14 mouse cellular contexts compared by ENCODE assay signal in the genomic region with DNA sequence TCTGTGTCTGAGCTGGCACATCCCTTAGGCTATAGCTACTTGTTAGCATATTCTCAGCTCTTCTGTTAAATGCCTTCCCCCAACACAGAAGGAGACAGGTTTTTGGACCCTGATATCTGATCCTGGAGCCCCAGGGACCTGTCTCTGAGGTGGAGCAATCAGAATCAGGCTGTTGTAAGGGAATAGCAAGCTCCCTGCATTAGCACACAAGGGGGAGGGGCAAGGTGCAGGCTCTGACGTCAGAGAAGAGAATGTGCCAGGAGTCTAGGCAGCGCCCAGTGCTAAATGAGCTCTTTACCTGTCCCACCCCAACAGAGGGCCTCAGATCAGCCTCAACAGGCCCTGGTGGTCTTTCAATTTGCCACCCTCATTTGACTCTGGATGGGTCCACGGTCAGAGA. TPM values are rescaled to one million over a fixed set of nuclear protein-coding genes. Genes with fewer than 3 reads are reported as not detected.
DNase-seq lines count a peak whose midpoint lies in the region; ATAC-seq and TF ChIP-seq lines count a peak whose summit lies in the region.
"Had no signal": no experiment of that assay in that cellular context is flagged by ENCODE, and none has a peak within 500 bp of the region (broad histone marks: within the 10 kb centered on the region; RNA-seq: fewer than 3 reads in every experiment).

No protein-coding gene starts in this region.

- peak; percentile 45 for DNase-seq in kidney, adult 18-20 months
- DNase-seq in kidney, adult 11 months, result no peak
- peak; percentile 62 for DNase-seq in brain, embryonic 14.5 days (ENCODE audit: low read depth)
- no peak for DNase-seq in liver, postnatal 0 days
- no peak for DNase-seq in left cerebral cortex, postnatal 4 days
- DNase-seq in layer of hippocampus, adult 18-20 months (ENCODE audit: low spot score in 2 of 2), result no peak
- DNase-seq: cerebellum, adult 9-10 months; gastrocnemius, postnatal 14 days; heart, postnatal 10 days; right cerebral cortex, postnatal 14 days had no signal

- H3K36me3 ChIP-seq in hindbrain, embryonic 13.5 days, result no peaks in the 10 kb centered on the region
- no peaks in the 10 kb centered on the region for H3K36me3 ChIP-seq in midbrain, embryonic 12.5 days
- no peaks in the 10 kb centered on the region for H3K36me3 ChIP-seq in liver, postnatal 0 days (replicated peaks; ENCODE audit: insufficient read depth, low read length)
- H3K36me3 ChIP-seq: lung, embryonic 15.5 days had no signal

- intact Hi-C loops in left cerebral cortex, postnatal 4 days (cut with DNase I), result no loop called here

- TF ChIP-seq POLR2A in brain, embryonic 14.5 days (IDR thresholded peaks at IDR 0.05; ENCODE audit: borderline replicate concordance, extremely low read depth, insufficient read depth, insufficient read length, poor library complexity, severe bottlenecking), result no peak

- WGBS in hindbrain, embryonic 13.5 days, result 50% methylated on average over 3 of the region's 3 CpGs
- WGBS in midbrain, embryonic 12.5 days, result 48% methylated on average over 3 of the region's 3 CpGs
- 57% methylated on average over 3 of the region's 3 CpGs for WGBS in liver, postnatal 0 days (ENCODE audit: insufficient replicate concordance)

- no peak overlapping the region for H3K4me2 ChIP-seq in hindbrain, embryonic 13.5 days
- H3K4me2 ChIP-seq in midbrain, embryonic 12.5 days (replicated peaks), result no peak overlapping the region
- no peak overlapping the region for H3K4me2 ChIP-seq in liver, postnatal 0 days (ENCODE audit: low read depth, low read length)
- H3K4me2 ChIP-seq: lung, embryonic 15.5 days had no signal

- peak overlapping the region; percentile 64 for H3K27ac ChIP-seq in hindbrain, embryonic 13.5 days
- H3K27ac ChIP-seq in midbrain, embryonic 12.5 days (replicated peaks), result peak overlapping the region; percentile 35; the same call in 1 of the 2 replicates
- H3K27ac ChIP-seq in liver, postnatal 0 days (ENCODE audit: low read depth), result no peak overlapping the region
- H3K27ac ChIP-seq: lung, embryonic 15.5 days had no signal

- TF ChIP-seq CTCF in brain, embryonic 14.5 days (IDR thresholded peaks at IDR 0.05; ENCODE audit: borderline replicate concordance, extremely low read depth, insufficient read depth, insufficient read length), result no peak
- TF ChIP-seq CTCF in liver, postnatal 0 days (IDR thresholded peaks at IDR 0.05; ENCODE audit: low read depth), result no peak

- ATAC-seq in hindbrain, embryonic 13.5 days (ENCODE audit: low FRiP score), result no peak
- ATAC-seq in midbrain, embryonic 12.5 days (ENCODE audit: low FRiP score, low read depth), result no peak
- ATAC-seq in liver, postnatal 0 days, result no peak; the same call in 1 of the 2 replicates

- H3K9me3 ChIP-seq in hindbrain, embryonic 13.5 days, result no peaks in the 10 kb centered on the region
- H3K9me3 ChIP-seq in midbrain, embryonic 12.5 days, result no peaks in the 10 kb centered on the region
- no peaks in the 10 kb centered on the region for H3K9me3 ChIP-seq in liver, postnatal 0 days (ENCODE audit: low read length)
- H3K9me3 ChIP-seq: lung, embryonic 15.5 days had no signal

- H3K4me1 ChIP-seq in hindbrain, embryonic 13.5 days (replicated peaks), result peaks cover 74% of the 10 kb centered on the region
- H3K4me1 ChIP-seq in midbrain, embryonic 12.5 days, result peaks cover 67% of the 10 kb centered on the region
- H3K4me1 ChIP-seq in liver, postnatal 0 days (ENCODE audit: insufficient read depth), result peaks cover 12% of the 10 kb centered on the region

- no peaks in the 10 kb centered on the region for H3K27me3 ChIP-seq in hindbrain, embryonic 13.5 days
- H3K27me3 ChIP-seq in midbrain, embryonic 12.5 days, result 0 out of 2 replicates have a peak, but pooled peaks cover 4% of the 10 kb centered on the region
- no peaks in the 10 kb centered on the region for H3K27me3 ChIP-seq in liver, postnatal 0 days (ENCODE audit: insufficient read depth, low read length)
- H3K27me3 ChIP-seq: lung, embryonic 15.5 days had no signal

- no peak overlapping the region for H3K4me3 ChIP-seq in hindbrain, embryonic 13.5 days
- no peak overlapping the region for H3K4me3 ChIP-seq in midbrain, embryonic 12.5 days
- H3K4me3 ChIP-seq in liver, postnatal 0 days (ENCODE audit: low read depth, low read length), result no peak overlapping the region
- H3K4me3 ChIP-seq: lung, embryonic 15.5 days had no signal

- no peak for TF ChIP-seq EP300 in liver, postnatal 0 days (IDR thresholded peaks at IDR 0.05; ENCODE audit: low read depth)

- H3K9ac ChIP-seq in hindbrain, embryonic 13.5 days, result no peak overlapping the region
- no peak overlapping the region for H3K9ac ChIP-seq in midbrain, embryonic 12.5 days (replicated peaks)
- no peak overlapping the region for H3K9ac ChIP-seq in liver, postnatal 0 days (replicated peaks)
- H3K9ac ChIP-seq: lung, embryonic 15.5 days had no signal

RNA-seq across cellular contexts. Expression of gene Sema3f, which starts 16.8 kb away (rescaled TPM):
- 163 and 176 TPM in 2 replicates for polyA plus RNA-seq in brain, embryonic 14.5 days (2012; rRNA removed)
- polyA plus RNA-seq in hindbrain, embryonic 13.5 days (2015; fragmentation: Nextera tagmentation; extraction: Ambion mirVana), result 16.4 and 17.0 TPM in 2 replicates
- polyA plus RNA-seq in midbrain, embryonic 12.5 days (2016; fragmentation: Nextera tagmentation; extraction: Ambion mirVana), result 30.6 and 33.7 TPM in 2 replicates
- 0.76 and 1.1 TPM in 2 replicates for polyA plus RNA-seq in liver, postnatal 0 days (2015; fragmentation: Nextera tagmentation; extraction: Ambion mirVana)
- 10 to 100 TPM; 44.6 to 52.6 TPM for total RNA-seq in left cerebral cortex, postnatal 4 days (2021)
- total RNA-seq in layer of hippocampus, adult 18-20 months (2021), result 1 to 10 TPM; 2.8 to 5.9 TPM

RNA-seq across cellular contexts. Expression of gene Rbm5, which starts 43.8 kb away (rescaled TPM):
- 183 and 228 TPM in 2 replicates for polyA plus RNA-seq in brain, embryonic 14.5 days (2012; rRNA removed)
- polyA plus RNA-seq in hindbrain, embryonic 13.5 days (2015; fragmentation: Nextera tagmentation; extraction: Ambion mirVana), result 277 and 286 TPM in 2 replicates
- 266 and 271 TPM in 2 replicates for polyA plus RNA-seq in midbrain, embryonic 12.5 days (2016; fragmentation: Nextera tagmentation; extraction: Ambion mirVana)
- 37.8 and 41.7 TPM in 2 replicates for polyA plus RNA-seq in liver, postnatal 0 days (2015; fragmentation: Nextera tagmentation; extraction: Ambion mirVana)
- total RNA-seq in left cerebral cortex, postnatal 4 days (2021), result 100 to 1,000 TPM; 194 to 195 TPM
- 100 to 1,000 TPM; 126 to 142 TPM for total RNA-seq in layer of hippocampus, adult 18-20 months (2021)

RNA-seq across cellular contexts. Expression of gene Gnat1, which starts 47.5 kb away (rescaled TPM):
- polyA plus RNA-seq in brain, embryonic 14.5 days (2012; rRNA removed), result 0.39 and 0.48 TPM in 2 replicates
- 1.8 TPM in 2 replicates for polyA plus RNA-seq in hindbrain, embryonic 13.5 days (2015; fragmentation: Nextera tagmentation; extraction: Ambion mirVana)
- polyA plus RNA-seq in midbrain, embryonic 12.5 days (2016; fragmentation: Nextera tagmentation; extraction: Ambion mirVana), result 1.9 and 2.7 TPM in 2 replicates
- 5.8 and 6.2 TPM in 2 replicates for polyA plus RNA-seq in liver, postnatal 0 days (2015; fragmentation: Nextera tagmentation; extraction: Ambion mirVana)
- total RNA-seq in left cerebral cortex, postnatal 4 days (2021), result 1 to 10 TPM in 1 of 2 experiments, under 1 TPM in 1; 0.30 to 1.1 TPM
- total RNA-seq in layer of hippocampus, adult 18-20 months (2021), result not detected
- total RNA-seq: CH12.LX; gastrocnemius, postnatal 14 days; heart, postnatal 10 days had no signal

RNA-seq across cellular contexts. Expression of gene Slc38a3, which starts 57.7 kb away (rescaled TPM):
- polyA plus RNA-seq in brain, embryonic 14.5 days (2012; rRNA removed), result 79.7 and 82.3 TPM in 2 replicates
- polyA plus RNA-seq in hindbrain, embryonic 13.5 days (2015; fragmentation: Nextera tagmentation; extraction: Ambion mirVana), result 25.3 and 26.2 TPM in 2 replicates
- 13.9 and 14.8 TPM in 2 replicates for polyA plus RNA-seq in midbrain, embryonic 12.5 days (2016; fragmentation: Nextera tagmentation; extraction: Ambion mirVana)
- 147 and 174 TPM in 2 replicates for polyA plus RNA-seq in liver, postnatal 0 days (2015; fragmentation: Nextera tagmentation; extraction: Ambion mirVana)
- 10 to 100 TPM; 65.0 to 68.4 TPM for total RNA-seq in left cerebral cortex, postnatal 4 days (2021)
- total RNA-seq in layer of hippocampus, adult 18-20 months (2021), result 10 to 100 TPM; 57.8 to 62.6 TPM

Comparison
In these comparisons a context has a peak if more than half of its experiments do, and no peak if none do; other contexts are left out.
1. DNase-seq: peak in kidney, adult 18-20 months (single experiment) and brain, embryonic 14.5 days (single experiment); none in kidney, adult 11 months (single experiment), liver, postnatal 0 days (single experiment), left cerebral cortex, postnatal 4 days (single experiment) and layer of hippocampus, adult 18-20 months (0 of 2).